Mouse (Mus musculus) adrenal gland, postnatal 14 days (tissue): ENCODE data around the gene Pla1a. TPM values are rescaled to one million over a fixed set of nuclear protein-coding genes. Genes with fewer than 3 reads are reported as not detected.

Source experiments
- DNase-seq: peaks from one replicate; pipeline ENCODE4 v3.0.0; 2021; ENCODE audit warnings: mixed read lengths
- total RNA-seq: library from RNA; stranded (reverse); gene quantifications from 2 replicates; pipeline ENCODE4 v1.2.3, GENCODE M21; 2021

Gene Pla1a
- total RNA-seq, 1 experiment from 2014 or later: 27.2 TPM

DNA sequence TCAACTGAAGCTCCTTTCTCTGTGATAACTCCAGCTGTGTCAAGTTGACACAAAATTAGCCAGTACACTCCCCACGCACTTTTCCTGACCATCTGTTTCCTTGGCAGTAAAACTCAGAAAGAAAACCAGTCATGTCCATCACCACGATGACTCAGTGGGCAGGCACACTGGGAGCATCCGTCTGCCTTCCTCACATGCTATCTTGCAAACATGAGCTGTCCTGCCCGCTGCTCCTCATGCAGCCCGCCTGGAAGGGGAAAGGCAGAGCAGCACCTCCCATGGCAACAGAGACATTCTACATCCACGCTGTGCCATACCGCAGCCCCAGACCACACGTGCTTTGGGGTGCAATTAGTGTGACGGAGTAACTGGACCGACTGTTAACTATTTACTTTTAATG lies 64.6 kb downstream of the Pla1a start:
- peak; percentile 38 for DNase-seq

GRCm38 (mm10) chr16:38366231-38366630 lies 66.7 kb downstream of the Pla1a start:
- no peak for DNase-seq

DNA sequence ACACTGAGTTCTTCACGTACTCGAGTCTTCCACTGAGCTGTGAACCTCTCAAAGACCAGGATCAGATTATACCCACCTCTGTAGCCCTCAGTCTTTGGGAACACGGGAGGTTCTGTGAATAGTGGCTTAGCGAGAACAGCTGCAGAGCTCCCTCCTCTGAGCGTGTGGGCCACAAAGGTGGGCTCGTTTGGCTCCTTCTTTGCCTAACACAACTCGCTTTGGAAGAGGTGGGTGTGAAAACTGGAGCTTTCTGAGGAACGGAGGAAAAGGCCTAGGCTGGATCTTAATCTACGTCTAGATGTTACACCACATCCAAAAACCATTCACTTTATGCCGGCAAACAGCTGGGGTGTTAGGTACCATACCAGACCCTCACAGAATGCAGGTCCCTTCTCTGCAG lies 67.6 kb downstream of the Pla1a start:
- no peak for DNase-seq

DNA sequence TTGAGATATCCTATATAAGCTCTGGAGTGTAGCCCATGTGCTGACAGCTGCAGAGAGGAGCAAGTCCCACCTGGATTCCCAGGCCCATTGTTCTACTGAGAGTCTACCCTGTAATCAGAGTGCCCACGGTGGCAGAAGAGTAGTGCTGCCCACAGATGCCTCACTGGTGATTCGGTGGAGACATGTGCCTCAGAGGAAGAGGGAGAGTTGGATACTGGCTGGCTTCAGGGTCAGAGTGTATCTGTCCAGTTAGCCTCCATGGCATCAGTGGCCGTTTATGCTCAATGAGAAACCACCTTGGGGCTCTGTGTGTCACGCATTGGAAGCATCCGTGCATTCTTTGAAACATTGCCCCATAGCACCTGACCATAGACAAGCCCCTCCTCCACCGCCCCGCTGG lies 69.3 kb downstream of the Pla1a start:
- DNase-seq: no peak

DNA sequence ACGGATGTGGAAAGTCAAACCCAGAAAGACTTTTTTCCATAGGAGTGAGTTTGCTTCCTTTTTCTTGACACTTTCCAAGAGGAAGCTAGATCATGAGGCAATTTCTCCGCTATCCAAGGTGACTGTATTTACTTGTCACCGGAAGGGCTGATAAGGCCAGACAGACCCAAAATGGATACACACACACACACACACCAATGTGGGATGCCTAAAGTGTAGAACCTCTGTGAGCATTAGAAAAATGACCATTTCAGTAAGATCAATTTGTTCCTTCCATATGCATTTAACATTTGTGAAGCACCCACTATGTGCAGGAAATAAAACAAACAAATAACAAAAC lies 69.7 kb downstream of the Pla1a start:
- DNase-seq: no peak

- DNase-seq: no peak
Measured at GRCm38 (mm10) chr16:38362493-38363255, 70.3 kb downstream of the Pla1a start.

- peak; percentile 44 for DNase-seq
Measured at GRCm38 (mm10) chr16:38361933-38362332, 71.0 kb downstream of the Pla1a start, which contains the start of gene Popdc2. Popdc2 (plus strand) TSS chr16:38362209.

DNA sequence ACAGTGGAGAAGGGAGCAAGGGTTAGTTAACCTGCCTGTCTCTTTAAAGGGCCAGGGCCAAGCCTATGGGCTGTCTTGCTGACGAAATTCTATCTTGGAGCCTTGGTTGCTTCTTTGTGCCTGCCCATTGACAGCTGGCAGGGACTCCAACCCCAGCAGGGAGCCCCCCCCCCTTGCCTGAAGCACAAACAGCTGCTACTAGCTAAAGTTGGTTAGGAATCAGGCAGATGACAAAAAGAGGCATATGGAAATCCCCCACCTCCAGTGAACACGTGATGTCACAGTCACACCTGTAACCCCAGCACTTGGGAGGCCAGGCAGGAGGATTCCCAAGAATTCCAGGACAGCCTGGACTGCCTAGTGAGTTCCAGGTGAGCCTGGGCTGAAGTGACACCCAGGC lies 72.6 kb downstream of the Pla1a start:
- no peak for DNase-seq

- DNase-seq: no peak
Measured at GRCm38 (mm10) chr16:38359857-38360256, 73.1 kb downstream of the Pla1a start.

DNA sequence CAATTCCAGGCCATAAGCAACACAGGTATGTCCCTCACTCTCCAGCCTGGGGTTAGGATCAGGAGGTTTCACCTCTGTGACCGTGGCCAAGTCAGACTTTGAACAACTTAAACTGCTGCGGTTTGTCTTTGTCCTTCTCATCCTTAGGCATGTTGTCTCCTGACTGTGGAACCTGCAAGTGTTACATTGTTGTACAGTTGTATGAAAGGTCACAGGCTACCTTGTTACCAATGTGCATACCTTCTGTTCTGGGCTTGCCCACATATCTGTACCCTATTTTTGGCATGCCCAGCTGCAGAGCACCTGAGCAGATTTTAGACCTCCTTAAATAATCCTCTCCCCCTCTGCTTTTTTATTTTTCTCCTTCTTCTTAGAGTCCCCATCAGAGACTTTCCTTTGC lies 73.7 kb downstream of the Pla1a start:
- no peak for DNase-seq

DNA sequence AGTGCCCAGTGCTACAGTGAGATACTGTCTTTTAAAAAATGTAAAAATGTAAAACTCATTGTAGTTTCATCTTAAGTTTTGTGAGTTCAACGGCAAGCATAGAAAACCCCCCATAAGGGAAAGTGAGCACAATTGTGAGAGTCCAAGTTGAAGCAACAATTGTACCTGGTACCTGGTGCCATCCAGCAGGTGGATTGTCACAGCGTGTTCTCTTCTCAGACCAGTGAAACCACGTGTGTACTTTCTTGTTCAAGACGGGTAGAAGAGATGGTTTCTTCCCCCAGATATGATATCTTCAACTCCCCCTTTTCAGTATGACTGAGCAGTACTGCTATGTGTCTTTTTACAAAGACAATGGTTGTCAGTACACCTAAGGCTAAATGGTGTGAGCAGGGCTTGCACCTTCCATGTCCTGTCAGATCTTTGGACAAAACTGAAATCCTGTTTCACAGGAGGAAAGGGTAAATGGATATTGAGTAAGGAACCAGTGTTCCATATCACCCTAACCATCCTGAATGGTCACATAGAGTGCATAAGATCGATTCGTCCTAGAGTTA lies 74.6 kb downstream of the Pla1a start:
- no peak for DNase-seq

DNA sequence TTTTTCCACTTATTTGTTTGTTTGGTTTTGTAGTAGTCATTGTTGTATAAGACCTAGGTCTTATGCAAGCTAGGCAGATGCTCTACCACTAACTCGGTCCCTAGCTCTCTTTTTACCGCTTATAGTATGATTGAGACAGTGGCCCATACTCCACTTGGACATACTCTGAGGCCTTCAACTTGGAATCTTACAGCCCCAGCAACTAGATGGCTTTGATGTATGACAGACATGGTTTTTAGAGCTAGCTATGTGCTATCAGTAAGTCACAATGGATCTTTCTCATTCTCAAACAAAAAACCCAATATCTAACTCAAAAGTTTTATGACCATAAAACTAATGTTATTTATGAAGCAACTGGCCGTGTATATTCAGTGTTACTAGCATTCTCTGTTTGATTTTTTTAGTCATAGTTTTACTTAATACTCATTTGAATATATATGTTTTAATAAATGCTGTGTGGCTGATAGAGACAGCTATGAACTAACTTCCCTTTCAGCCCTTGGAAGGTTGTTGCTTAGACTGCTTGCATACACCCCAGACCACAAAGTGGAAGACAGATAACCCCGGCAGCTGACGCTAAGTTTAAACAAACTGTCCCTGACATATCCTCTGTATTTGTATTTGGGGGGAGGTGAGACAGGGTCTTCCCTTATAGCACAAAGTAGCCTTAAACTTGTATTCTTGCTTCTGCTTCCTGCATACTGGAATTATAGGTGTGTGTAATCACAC lies 78.6 kb downstream of the Pla1a start:
- no peak for DNase-seq

DNA sequence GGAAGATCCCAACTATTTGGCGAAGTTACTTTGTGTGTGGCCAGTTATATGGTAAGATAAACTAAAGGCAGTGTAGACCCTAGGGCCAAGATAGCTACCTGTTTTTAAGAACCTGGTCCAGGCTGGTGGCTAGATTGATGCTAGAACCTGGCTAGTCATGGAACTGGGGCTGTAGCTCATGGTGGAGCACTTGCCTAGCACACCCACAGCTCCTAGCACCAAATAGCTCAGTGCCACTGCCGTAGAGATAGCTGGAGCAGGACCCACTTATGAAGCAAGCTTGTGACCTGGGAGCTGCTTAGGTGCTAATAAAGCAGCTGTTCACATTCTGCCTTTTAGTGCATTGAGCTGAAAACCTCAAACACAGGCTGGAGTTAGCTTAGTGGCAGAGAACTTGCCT lies 79.3 kb downstream of the Pla1a start:
- DNase-seq: no peak

- DNase-seq: no peak
Measured at GRCm38 (mm10) chr16:38352851-38353250, 80.1 kb downstream of the Pla1a start.

DNA sequence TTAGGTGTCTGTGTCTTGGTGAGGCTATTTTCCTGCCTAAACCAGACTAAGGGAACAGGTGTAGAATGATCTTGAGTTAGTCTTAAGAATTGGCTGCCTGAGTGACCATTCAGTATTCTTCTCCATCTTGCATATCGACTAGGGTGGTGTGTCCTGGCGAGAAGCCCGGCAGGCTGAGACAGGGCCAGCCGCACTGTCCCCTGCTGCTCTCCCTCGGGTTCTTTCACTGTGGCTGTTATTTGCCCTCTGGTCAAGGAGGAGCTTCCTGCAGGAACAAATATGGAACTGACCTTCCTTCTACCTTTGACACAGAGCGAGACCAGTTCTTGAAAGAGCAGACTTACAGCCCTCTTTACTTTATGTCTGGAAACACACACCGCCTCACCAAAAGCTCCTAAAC lies 80.9 kb downstream of the Pla1a start:
- peak; percentile 51 for DNase-seq

- no peak for DNase-seq
Measured at GRCm38 (mm10) chr16:38350939-38351338, 82.0 kb downstream of the Pla1a start.

GRCm38 (mm10) chr16:38350361-38350855 lies 82.5 kb downstream of the Pla1a start:
- DNase-seq: no peak

- no peak for DNase-seq
Measured at GRCm38 (mm10) chr16:38349881-38350280, 83.1 kb downstream of the Pla1a start.

DNA sequence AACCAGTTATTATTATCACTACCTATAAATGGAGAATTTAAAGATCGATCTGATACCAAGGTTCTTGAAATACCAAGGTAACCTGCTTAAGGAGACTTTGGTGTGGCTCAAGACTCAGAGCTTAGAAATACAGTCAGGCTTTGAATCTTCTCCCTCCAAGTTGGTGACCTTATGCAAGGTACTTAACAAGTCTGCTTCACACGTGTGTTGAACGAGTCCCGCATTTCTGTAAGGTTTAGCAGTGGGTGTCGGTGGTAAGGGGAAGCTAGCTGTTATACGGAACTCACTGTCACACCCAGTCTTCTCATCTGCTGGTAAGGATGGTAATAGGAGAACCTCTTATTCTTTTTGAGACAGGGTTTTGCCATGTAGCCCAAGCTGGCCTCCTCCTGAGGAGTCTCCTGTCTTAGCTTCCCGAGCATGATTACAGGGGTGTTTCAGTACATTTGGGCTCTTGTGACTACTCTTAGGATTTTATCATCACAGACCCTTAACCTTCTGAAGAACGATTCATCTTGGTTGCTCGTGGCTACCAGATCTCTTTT lies 84.7 kb downstream of the Pla1a start:
- no peak for DNase-seq

GRCm38 (mm10) chr16:38347588-38347987 lies 85.4 kb downstream of the Pla1a start:
- DNase-seq: no peak

- DNase-seq: peak; percentile 96
Measured at GRCm38 (mm10) chr16:38346529-38347325, 86.2 kb downstream of the Pla1a start, which contains the start of the genes Cox17 and Gm21987. Cox17 (plus strand) TSS chr16:38346991. Gm21987 (plus strand) TSS chr16:38347040.
